Mouse (Mus musculus): ENCODE results near the gene Gm6803. TPM values are rescaled to one million over a fixed set of nuclear protein-coding genes. Genes with fewer than 3 reads are reported as not detected.

The Gm6803 gene
- polyA plus RNA-seq (2014; fragmentation: Illumina TruSeq; extraction: RNeasy Lipid Tissue Mini Kit (QIAGEN cat#74804); ENCODE audit: low read depth, low replicate concordance), result not detected

GRCm38 (mm10) chr12:88018671-88019070 is at the start of gene Gm6803:
Gm6803 (minus strand) TSS chr12:88018771.

GRCm38 (mm10) chr12:88026704-88027103 is 8.1 kb upstream of the Gm6803 start, which contains the start of gene Gm2056:
Gm2056 (plus strand) TSS chr12:88027004.

GRCm38 (mm10) chr12:88011548-88011947 is 7.0 kb downstream of the Gm6803 start, which contains the start of gene Gm2075:
Gm2075 (plus strand) TSS chr12:88011848.

Other genes starting within 250 kb of the Gm6803 start
- gene Gm21319, start 243.0 kb downstream of the Gm6803 start, polyA plus RNA-seq (2014; fragmentation: Illumina TruSeq; extraction: RNeasy Lipid Tissue Mini Kit (QIAGEN cat#74804); ENCODE audit: low read depth, low replicate concordance), result not detected
- not detected for gene Gm21936, start 223.3 kb downstream of the Gm6803 start, polyA plus RNA-seq (2014; fragmentation: Illumina TruSeq; extraction: RNeasy Lipid Tissue Mini Kit (QIAGEN cat#74804); ENCODE audit: low read depth, low replicate concordance)
- not detected for gene BB287469, start 202.2 kb downstream of the Gm6803 start, polyA plus RNA-seq (2014; fragmentation: Illumina TruSeq; extraction: RNeasy Lipid Tissue Mini Kit (QIAGEN cat#74804); ENCODE audit: low read depth, low replicate concordance)
- not detected for gene Gm2001, start 176.4 kb downstream of the Gm6803 start, polyA plus RNA-seq (2014; fragmentation: Illumina TruSeq; extraction: RNeasy Lipid Tissue Mini Kit (QIAGEN cat#74804); ENCODE audit: low read depth, low replicate concordance)
- gene Gm2016, start 144.7 kb downstream of the Gm6803 start, polyA plus RNA-seq (2014; fragmentation: Illumina TruSeq; extraction: RNeasy Lipid Tissue Mini Kit (QIAGEN cat#74804); ENCODE audit: low read depth, low replicate concordance), result not detected
- not detected for gene Gm2022, start 123.4 kb downstream of the Gm6803 start, polyA plus RNA-seq (2014; fragmentation: Illumina TruSeq; extraction: RNeasy Lipid Tissue Mini Kit (QIAGEN cat#74804); ENCODE audit: low read depth, low replicate concordance)
- not detected for gene Gm2035, start 98.9 kb downstream of the Gm6803 start, polyA plus RNA-seq (2014; fragmentation: Illumina TruSeq; extraction: RNeasy Lipid Tissue Mini Kit (QIAGEN cat#74804); ENCODE audit: low read depth, low replicate concordance)
- gene Gm2042, start 64.7 kb downstream of the Gm6803 start, polyA plus RNA-seq (2014; fragmentation: Illumina TruSeq; extraction: RNeasy Lipid Tissue Mini Kit (QIAGEN cat#74804); ENCODE audit: low read depth, low replicate concordance), result not detected
- gene Gm2075, start 6.9 kb downstream of the Gm6803 start, polyA plus RNA-seq (2014; fragmentation: Illumina TruSeq; extraction: RNeasy Lipid Tissue Mini Kit (QIAGEN cat#74804); ENCODE audit: low read depth, low replicate concordance), result not detected
- not detected for gene Gm2056, start 8.2 kb upstream of the Gm6803 start, polyA plus RNA-seq (2014; fragmentation: Illumina TruSeq; extraction: RNeasy Lipid Tissue Mini Kit (QIAGEN cat#74804); ENCODE audit: low read depth, low replicate concordance)
- not detected for gene Gm16368, start 64.9 kb upstream of the Gm6803 start, polyA plus RNA-seq (2014; fragmentation: Illumina TruSeq; extraction: RNeasy Lipid Tissue Mini Kit (QIAGEN cat#74804); ENCODE audit: low read depth, low replicate concordance)
- gene Gm10436, start 163.3 kb upstream of the Gm6803 start, polyA plus RNA-seq (2014; fragmentation: Illumina TruSeq; extraction: RNeasy Lipid Tissue Mini Kit (QIAGEN cat#74804); ENCODE audit: low read depth, low replicate concordance), result not detected
- not detected for gene Gm8332, start 231.3 kb upstream of the Gm6803 start, polyA plus RNA-seq (2014; fragmentation: Illumina TruSeq; extraction: RNeasy Lipid Tissue Mini Kit (QIAGEN cat#74804); ENCODE audit: low read depth, low replicate concordance)